Mouse (Mus musculus): ENCODE data around the gene Gimap1.

Gimap1 gene

GRCm38 (mm10) chr6:48740501-48741169, 1.8 kb downstream of the Gimap1 start:
- in situ Hi-C loops (cut with MseI, MboI) = no loop called here

GRCm38 (mm10) chr6:48741273-48741672, 2.4 kb downstream of the Gimap1 start:
- in situ Hi-C loops (cut with MseI, MboI) = no loop called here

GRCm38 (mm10) chr6:48741711-48742206, 2.9 kb downstream of the Gimap1 start:
- in situ Hi-C loops (cut with MseI, MboI) = no loop called here

GRCm38 (mm10) chr6:48742422-48743351, 3.8 kb downstream of the Gimap1 start:
- in situ Hi-C loops (cut with MseI, MboI) = no loop called here

GRCm38 (mm10) chr6:48745490-48745889, 6.6 kb downstream of the Gimap1 start:
- in situ Hi-C loops (cut with MseI, MboI) = no loop called here

- in situ Hi-C loops (cut with MseI, MboI) = no loop called here
These were observed 7.4 kb downstream of the Gimap1 start, which contains the start of gene Gimap5 for GRCm38 (mm10) chr6:48745959-48746889. Gimap5 (plus strand) TSS chr6:48746197.

- in situ Hi-C loops (cut with MseI, MboI) = no loop called here
These were observed 8.5 kb downstream of the Gimap1 start for GRCm38 (mm10) chr6:48747091-48747966.

- in situ Hi-C loops (cut with MseI, MboI) = no loop called here
These were observed 24.9 kb downstream of the Gimap1 start for GRCm38 (mm10) chr6:48763567-48764270.

- in situ Hi-C loops (cut with MseI, MboI) = no loop called here
These were observed 25.6 kb downstream of the Gimap1 start for GRCm38 (mm10) chr6:48764496-48764895.

GRCm38 (mm10) chr6:48768178-48768869, 29.5 kb downstream of the Gimap1 start:
- in situ Hi-C loops (cut with MseI, MboI) = no loop called here

GRCm38 (mm10) chr6:48768933-48769332, 30.1 kb downstream of the Gimap1 start:
- in situ Hi-C loops (cut with MseI, MboI) = no loop called here

- in situ Hi-C loops (cut with MseI, MboI) = loop anchor here (5.0 kb wide), 1 partner anchor 123 kb away; the partner anchor contains the start of gene Gimap8 (in 2 of the 2)
These were observed 31.8 kb downstream of the Gimap1 start, which contains the start of gene Gimap3 for GRCm38 (mm10) chr6:48770696-48771095. Gimap3 (minus strand) TSS chr6:48770851.

- in situ Hi-C loops (cut with MseI, MboI) = loop anchor here (5.0 kb wide), 1 partner anchor 125 kb away; the partner anchor contains the start of gene Gimap8 (in 2 of the 2)
These were observed 33.2 kb downstream of the Gimap1 start for GRCm38 (mm10) chr6:48772030-48772429.

GRCm38 (mm10) chr6:48784406-48784805, 45.6 kb downstream of the Gimap1 start:
- in situ Hi-C loops (cut with MseI, MboI) = no loop called here

- in situ Hi-C loops (cut with MseI, MboI) = no loop called here
These were observed 46.3 kb downstream of the Gimap1 start for GRCm38 (mm10) chr6:48785189-48785588.

- in situ Hi-C loops (cut with MseI, MboI) = no loop called here
These were observed 46.7 kb downstream of the Gimap1 start for GRCm38 (mm10) chr6:48785601-48786000.

- in situ Hi-C loops (cut with MseI, MboI) = no loop called here
These were observed 49.0 kb downstream of the Gimap1 start for GRCm38 (mm10) chr6:48787867-48788266.

Measured in mouse trophoblast stem cell (cell line).